Mouse (Mus musculus) gonadal fat pad, adult 2 months (tissue): ENCODE results near the gene B4galt1. TPM values are rescaled to one million over a fixed set of nuclear protein-coding genes. Genes with fewer than 3 reads are reported as not detected.

Experiments
- DNase-seq: peaks from one replicate; pipeline ENCODE4 v3.0.0-alpha.2; 2012; ENCODE audit warnings: low read depth
- polyA plus RNA-seq: library from polyadenylated mRNA; depleted of rRNA; stranded (reverse); fragments of >200 nt; gene quantifications from 2 replicates; pipeline ENCODE4 v1.2.3, GENCODE M21; 2012

Gene B4galt1
- polyA plus RNA-seq, 1 experiment = 38.1 TPM

DNA sequence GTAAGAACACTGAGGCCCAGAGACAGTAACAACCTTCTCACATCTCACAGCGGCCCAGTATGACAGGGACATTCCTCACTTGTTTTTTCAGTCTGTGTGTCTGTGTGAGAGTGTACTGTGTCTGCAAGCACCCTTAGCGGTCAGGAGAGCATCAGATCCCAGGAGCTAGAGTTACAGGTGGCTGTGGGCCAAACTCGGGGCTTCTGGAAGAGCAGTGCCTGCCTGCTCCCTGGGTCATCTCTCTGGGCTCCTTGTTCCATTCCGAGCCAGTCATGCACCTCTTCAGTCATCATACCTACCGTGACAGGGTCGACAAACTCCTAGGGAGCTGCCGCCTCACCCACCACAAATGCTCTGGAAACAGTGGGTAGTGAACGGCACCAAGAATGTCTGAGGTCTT is 10.1 kb downstream of the B4galt1 start:
- no peak for DNase-seq

GRCm38 (mm10) chr4:40840448-40840847 is 13.4 kb downstream of the B4galt1 start:
- DNase-seq = no peak

DNA sequence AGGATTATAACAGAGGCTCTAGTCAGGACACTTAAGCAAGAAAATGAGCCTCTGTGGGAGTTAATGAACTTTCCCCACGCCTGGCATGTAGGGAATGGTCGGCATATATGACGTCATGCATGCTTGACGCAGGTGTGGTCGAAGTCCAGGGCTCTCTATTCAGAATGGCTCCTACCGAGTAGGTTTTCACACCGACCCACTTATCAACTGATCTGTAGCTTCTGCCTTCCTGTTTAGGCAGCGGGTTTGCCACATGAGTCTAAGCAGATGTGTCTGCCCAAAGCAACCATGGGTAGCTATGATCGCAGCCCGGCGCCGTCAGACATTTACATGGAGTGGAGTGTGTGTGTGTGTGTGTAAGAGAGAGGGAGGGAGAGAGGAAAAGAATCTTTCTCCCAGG is 14.6 kb downstream of the B4galt1 start:
- DNase-seq = no peak

DNA sequence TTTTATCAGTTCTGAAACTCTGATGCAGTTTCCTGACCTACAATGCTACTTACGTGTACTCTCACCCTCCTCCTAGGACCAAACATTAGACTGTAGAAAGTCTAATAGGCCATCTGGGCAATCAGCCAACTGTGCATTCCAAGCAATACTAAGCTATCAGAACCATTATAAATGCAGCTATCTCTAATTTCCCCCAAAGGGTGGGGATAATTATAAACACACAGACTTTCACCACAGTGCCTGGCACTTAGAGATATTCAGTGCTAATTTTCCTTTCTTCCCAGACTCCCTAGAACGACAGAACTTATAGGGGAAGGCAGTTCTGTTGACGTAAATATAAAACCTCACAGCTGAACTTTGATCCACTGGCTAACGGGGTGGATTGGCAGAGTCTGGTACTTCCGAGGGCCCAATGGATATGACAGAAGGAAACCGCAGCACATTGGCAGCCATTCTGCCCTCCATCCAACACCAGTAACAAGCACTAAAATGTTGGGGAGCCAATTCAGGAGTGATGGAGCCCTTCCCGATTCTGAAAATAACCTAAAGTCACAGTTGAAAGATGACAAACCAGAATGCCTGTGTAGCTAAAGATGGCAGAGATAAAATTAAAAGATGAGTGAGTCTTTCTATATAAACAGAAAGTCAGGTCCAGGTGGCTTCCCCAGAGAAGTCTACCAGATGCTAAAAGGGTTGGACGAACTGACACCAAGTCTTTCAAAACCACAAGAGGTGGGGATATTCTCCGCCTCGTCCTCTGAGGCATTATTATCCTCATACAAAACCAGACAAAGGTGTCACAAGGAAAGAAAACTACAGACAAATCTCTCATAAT is 16.1 kb downstream of the B4galt1 start:
- DNase-seq = no peak

- DNase-seq = no peak
Observed at GRCm38 (mm10) chr4:40837008-40837407, 16.8 kb downstream of the B4galt1 start.

GRCm38 (mm10) chr4:40834872-40835271 is 18.9 kb downstream of the B4galt1 start:
- DNase-seq = no peak

DNA sequence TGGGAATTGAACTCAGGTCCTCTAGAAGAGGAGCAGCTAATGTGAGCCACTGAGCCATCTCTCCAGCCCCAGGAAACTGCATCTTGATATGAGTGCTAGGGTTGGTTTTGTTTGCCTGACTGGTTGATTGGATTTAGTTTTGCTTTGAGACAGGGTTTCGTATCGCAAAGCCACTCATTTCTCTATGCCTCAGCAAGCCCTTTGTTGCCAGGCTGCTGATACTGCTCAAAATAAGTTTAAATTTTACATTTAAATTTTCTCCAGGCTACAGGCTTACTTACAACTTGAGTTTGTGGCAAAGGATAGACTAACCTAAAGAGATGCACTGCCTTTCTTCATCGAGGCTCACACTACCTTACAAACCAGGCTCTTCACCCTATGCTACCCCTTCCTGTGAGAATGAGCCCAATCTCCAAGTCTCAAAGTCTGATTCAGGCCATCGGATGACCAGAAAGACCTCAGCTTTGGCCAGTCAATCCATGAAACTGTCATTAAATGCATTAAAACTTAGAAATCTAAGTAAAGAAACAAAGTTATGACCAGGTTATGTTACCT is 19.5 kb downstream of the B4galt1 start:
- DNase-seq = no peak

GRCm38 (mm10) chr4:40833381-40834231 is 20.2 kb downstream of the B4galt1 start:
- DNase-seq = no peak

DNA sequence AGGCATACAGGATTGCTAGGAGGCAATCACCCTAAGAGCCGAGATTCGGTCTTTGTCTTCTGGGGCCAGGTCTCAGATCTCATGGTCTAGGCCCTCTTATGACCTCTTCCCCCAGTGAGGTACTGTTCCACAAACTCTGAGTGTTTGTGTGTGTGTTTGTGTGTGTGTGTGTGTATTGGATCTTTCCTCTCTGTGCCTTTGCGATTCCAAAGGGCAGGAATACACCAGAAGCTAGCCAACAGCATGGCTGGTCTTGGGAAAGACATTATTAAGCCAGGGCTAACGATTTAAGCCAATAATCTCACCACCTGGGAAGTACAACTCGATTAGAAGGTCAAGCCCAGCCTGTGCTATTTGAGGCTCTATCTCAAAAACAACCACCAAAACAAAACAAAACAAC is 23.3 kb downstream of the B4galt1 start:
- DNase-seq = no peak

- no peak for DNase-seq
Observed at GRCm38 (mm10) chr4:40829654-40830400, 24.0 kb downstream of the B4galt1 start.

DNA sequence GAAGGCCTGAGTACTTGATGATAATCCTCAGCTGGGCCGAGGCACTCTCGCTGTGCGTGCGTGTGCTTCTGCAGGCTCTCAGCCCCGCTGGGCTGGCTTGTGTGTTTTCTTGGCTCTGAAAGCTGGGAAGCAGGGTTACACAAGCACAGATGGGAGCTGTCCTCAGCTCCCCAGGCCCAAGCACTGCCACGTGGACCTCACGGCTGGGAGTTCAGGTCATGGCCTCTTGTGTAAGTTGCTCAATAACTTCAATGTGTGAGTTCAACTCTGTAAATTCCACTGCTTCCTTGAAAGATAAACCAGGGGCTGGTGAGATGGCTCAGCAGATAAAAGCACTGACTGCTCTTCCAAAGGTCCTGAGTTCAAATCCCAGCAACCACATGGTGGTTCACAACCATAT is 24.9 kb downstream of the B4galt1 start:
- no peak for DNase-seq

DNA sequence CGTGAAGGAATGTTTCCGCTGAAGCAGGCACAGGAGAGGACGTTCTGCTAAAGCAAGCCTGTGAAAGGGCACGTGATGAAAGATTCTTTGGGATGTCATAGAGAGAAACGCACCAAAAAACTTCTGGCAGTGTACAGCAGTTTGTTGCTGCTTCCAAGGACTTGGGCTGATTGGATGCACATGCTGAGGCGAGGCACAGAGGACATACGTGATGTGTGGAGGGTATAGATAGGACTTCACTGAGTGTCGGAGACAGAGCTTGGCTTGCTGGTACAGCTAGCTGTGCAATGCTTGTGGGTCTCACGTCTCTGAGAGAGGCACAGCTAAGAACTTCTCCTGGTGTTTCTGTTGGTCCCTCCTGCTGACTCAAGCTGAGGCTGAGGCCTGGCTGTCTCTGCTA is 25.9 kb downstream of the B4galt1 start:
- DNase-seq = no peak

DNA sequence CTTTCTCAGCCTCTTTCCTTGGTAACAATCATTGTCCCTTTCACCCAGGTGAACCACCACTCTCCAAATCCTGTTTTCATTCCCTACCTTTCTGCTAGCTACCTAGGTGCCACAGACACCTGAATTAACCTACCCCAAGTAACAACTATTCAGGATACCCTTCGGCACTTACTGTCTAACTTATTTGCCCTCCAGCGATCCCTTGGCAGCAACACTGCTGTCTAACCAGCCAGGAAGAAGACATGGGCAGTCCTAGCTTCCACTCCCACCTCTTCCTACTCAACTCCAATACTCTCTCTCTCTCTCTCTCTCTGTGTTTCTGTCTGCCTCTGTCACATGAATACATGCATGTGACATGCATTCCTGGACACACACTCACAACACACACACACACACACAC is 27.0 kb downstream of the B4galt1 start:
- no peak for DNase-seq

DNA sequence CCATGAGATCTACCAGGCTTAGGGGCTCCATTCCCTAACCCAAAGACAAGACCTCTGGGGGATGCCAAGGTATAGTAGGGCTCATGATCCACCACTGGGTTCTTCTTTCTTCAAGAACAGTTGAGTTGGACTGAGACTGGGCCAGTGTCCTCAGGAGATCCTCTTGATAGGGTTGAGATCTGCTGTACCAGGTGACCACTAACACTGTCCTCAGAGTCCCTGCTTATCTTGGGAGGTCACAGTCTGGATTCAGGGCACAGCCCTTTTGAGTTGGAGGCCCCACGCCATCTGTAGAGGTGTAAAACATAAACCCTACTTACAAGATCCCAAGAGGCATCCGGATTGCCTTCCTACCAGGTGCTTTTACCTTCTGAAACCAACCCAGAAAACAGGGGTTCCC is 27.8 kb downstream of the B4galt1 start:
- no peak for DNase-seq

DNA sequence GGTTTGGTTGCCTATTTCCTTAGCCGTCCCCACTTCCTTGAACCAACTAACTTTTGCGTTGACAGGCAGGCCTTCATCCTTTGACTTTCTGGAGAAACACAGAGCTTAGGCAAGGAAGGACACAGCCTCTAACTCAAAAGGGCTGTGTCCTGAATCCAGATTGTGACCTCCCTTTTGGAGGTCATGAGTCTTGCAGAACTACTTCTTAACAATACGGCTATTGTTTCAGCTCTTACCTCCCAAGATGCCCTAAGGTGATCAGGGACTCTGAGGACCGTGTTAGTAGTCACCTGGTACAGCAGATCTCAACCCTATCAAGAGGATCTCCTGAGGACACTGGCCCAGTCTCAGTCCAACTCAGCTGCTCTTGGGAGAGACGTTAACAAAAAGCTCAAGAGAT is 28.7 kb downstream of the B4galt1 start:
- no peak for DNase-seq

DNA sequence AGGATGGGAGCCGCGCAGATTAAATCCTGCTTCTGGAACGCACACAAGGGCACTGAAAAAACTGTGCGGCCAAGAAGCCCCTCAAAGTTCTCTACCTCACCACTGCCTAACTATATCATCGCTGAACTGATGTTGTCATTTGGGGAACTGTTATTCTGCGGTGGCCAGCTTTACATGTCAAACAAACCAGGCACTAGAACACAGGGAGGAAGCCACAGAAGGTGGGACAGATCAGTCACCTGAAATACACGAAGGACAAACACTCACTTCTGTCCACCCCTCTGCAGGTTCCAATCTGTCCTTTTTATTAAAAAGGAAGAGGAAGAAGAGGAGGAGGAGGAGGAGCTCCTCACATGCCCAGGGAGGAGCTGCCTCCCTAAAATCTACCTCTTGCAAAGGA is 29.3 kb downstream of the B4galt1 start:
- no peak for DNase-seq

GRCm38 (mm10) chr4:40823664-40824063 is 30.1 kb downstream of the B4galt1 start:
- no peak for DNase-seq

DNA sequence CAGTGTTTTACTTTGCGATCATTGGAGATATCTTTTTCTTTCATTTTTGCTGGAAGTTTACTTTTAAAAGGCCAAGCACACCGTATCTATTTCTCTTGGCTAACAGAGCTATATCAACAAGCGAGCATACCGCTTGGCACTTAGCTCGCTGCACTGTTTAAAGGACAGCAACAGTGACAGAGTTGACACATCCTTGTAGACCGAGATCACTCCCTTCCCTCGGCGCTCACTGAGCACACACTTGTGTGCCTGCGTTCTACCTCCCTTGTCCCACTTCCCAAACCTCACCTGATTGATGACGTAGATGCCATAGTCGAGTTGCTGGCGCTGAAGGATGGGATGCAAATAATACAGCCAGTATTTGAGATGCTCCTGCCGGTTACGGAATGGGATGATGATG is 30.7 kb downstream of the B4galt1 start:
- no peak for DNase-seq

DNA sequence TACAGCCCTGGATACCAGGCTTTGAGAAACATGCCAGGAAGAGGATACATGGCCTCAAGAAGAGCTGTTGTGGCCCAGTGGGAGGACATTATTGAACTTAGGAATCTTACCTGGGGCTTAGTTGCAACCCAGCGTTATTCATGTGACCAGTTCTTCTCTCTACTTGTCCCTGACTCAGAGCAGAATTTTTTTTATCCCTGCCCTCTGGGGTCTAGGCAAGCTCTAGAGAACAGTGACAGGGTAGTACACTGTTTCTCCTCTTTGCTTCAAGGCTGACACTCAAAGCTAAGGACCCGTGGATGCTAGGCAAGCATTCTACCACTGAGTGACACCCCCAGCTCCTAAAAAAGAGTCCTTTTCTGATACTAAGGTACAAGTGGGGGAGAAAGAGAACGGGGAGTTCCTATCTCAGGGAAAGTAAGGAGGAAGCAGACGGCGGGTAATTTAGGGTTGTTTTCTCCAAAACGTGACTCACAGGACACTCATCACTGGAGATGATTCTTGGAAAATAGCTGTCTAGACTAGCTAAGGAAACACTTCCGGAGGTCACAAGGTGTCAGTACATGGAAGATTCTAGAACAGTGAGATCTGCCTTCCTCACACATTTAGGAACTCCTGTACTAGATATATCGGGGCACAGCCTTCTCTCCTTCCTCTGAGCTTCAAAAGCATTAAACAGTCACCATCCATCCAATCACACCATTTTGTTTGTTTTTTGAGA is 32.3 kb downstream of the B4galt1 start:
- DNase-seq = no peak

DNA sequence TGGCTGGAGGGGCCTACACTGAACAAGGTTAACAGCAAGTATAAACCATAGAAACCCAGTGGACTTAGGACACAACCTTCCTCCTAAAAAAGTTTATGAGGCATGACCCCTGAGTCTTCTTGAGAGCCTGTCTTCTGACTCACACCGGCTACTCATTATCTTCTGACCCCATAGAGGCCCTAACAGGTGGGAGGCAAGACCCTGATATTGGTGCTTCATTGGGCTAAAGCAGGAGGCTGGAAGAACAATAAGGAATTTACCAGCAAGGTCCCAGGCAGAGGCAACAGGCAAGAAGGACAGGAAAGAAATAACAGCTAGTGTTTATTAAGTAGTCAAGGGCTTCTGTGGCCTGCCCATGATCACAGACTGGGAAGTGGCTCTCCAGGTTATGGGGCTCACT is 32.9 kb downstream of the B4galt1 start:
- DNase-seq = no peak

DNA sequence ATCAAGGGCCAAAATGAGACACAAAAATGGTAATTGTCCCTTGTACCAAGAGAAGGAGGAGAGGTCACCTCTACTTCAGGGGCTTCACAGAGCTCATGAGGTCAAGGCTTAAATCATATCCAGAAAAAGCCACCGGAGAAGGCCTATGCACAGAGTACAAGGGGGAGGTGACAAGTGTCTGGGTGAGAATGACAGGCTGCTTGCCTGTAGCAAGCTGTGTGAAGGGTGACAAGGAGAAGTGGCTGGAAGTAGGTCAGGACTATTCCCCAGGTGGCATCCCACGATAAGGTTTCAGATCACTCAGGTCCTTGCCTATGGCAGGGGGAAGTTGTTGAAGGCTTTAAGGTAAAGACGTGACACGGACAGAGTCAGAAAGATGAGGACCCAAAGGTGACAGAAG is 33.8 kb downstream of the B4galt1 start:
- no peak for DNase-seq
